Mouse (Mus musculus) lung, adult 2 months (tissue): ENCODE measurements around the gene Lyzl6.
A peak's percentile ranks its signal among the peaks of the same experiment; 100 is the strongest.
"Not testable (repeated sequence)": the region's sequence is repeated elsewhere in the genome, so short reads cannot be mapped to it uniquely, and the experiment has no call there.

ENCODE experiments used
- CTCF ChIP-seq: fragments of 200-500 bp; IDR thresholded peaks from 2 replicates; pipeline ENCODE4 v1.5.1; 2011; ENCODE audit warnings: mild to moderate bottlenecking, low read length, control low read depth; ENCODE audit not compliant: insufficient read depth
- POLR2A ChIP-seq: fragments of 200-500 bp; IDR thresholded peaks from 2 replicates; pipeline ENCODE4 v1.6.1; 2011; ENCODE audit warnings: low read depth, mild to moderate bottlenecking, control low read depth, low read length, borderline replicate concordance; ENCODE audit errors: extremely low read depth

DNA sequence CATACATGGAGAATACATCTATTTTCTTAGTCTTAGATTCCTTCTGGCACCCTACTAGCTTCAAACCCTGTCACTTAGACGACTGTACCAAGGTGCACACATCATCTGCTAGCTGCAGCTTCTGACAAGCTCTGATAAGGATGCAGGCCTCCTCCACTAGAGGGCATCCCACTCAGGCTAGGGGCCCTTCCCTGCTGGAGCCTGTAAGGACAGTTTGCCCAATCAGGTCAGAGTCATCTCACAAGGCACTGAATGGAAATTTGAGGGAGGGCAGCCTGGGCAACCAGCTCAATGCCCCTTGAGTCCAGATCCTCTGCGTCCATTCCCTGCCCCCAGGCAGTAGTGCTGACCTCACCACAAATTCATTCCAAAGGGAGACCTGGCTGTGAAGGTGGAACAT, 38.4 kb upstream of the Lyzl6 start:
- TF ChIP-seq CTCF = peak; percentile 59
- TF ChIP-seq POLR2A = not testable (repeated sequence)
